Mouse (Mus musculus) hindbrain, embryonic 13.5 days (tissue): ENCODE data around the gene Chd6. TPM values are rescaled to one million over a fixed set of nuclear protein-coding genes. Genes with fewer than 3 reads are reported as not detected.

Source experiments
- ATAC-seq: fragments of 200-750 bp; cut with Nextera tagmentation; 2 replicates; pipeline ENCODE4 v1.8.0; 2017; ENCODE audit warnings: moderate TSS enrichment; ENCODE audit not compliant: low FRiP score
- H3K27ac ChIP-seq: fragments of 300-500 bp; sonication (generic); 2 replicates; pipeline ENCODE4 v1.5.1; 2015; ENCODE audit warnings: inconsistent platforms, mild to moderate bottlenecking, moderate library complexity
- H3K27me3 ChIP-seq: fragments of 300-500 bp; sonication (generic); 2 replicates; pipeline ENCODE4 v1.6.1; 2015; ENCODE audit warnings: mild to moderate bottlenecking, inconsistent platforms
- H3K36me3 ChIP-seq: fragments of 300-500 bp; sonication (generic); 2 replicates; pipeline ENCODE4 v1.6.1; 2015; ENCODE audit warnings: mild to moderate bottlenecking, inconsistent platforms
- H3K4me1 ChIP-seq: fragments of 300-500 bp; sonication (generic); replicated peaks from 2 replicates; pipeline ENCODE4 v1.6.1; 2015; ENCODE audit warnings: inconsistent platforms
- H3K4me2 ChIP-seq: fragments of 300-500 bp; sonication (generic); 2 replicates; pipeline ENCODE4 v1.6.1; 2015; ENCODE audit warnings: inconsistent platforms, mild to moderate bottlenecking, moderate library complexity
- H3K4me3 ChIP-seq: fragments of 300-500 bp; sonication (generic); 2 replicates; pipeline ENCODE4 v1.5.1; 2015; ENCODE audit warnings: mild to moderate bottlenecking, inconsistent platforms
- H3K9ac ChIP-seq: fragments of 300-500 bp; sonication (generic); 2 replicates; pipeline ENCODE4 v1.6.1; 2015; ENCODE audit warnings: mild to moderate bottlenecking, inconsistent platforms
- H3K9me3 ChIP-seq: fragments of 300-500 bp; sonication (generic); 2 replicates; pipeline ENCODE4 v1.6.1; 2016; ENCODE audit warnings: inconsistent platforms
- whole genome bisulfite sequencing: fragments of 180-500 bp; shearing (Covaris S2); methylation state at CpG from one replicate; pipeline ENCODE4 v1.1.7; 2015; 5-methylcytosine and 5-hydroxymethylcytosine counted together
- polyA plus RNA-seq: library from polyadenylated mRNA; unstranded; fragments of >200 nt; fragmentation: Nextera tagmentation; extraction: Ambion mirVana; gene quantifications from 2 replicates; pipeline ENCODE4 v1.2.1, GENCODE M21; 2015

Gene Chd6
- polyA plus RNA-seq, 1 experiment from 2014 or later: 38.5 TPM

DNA sequence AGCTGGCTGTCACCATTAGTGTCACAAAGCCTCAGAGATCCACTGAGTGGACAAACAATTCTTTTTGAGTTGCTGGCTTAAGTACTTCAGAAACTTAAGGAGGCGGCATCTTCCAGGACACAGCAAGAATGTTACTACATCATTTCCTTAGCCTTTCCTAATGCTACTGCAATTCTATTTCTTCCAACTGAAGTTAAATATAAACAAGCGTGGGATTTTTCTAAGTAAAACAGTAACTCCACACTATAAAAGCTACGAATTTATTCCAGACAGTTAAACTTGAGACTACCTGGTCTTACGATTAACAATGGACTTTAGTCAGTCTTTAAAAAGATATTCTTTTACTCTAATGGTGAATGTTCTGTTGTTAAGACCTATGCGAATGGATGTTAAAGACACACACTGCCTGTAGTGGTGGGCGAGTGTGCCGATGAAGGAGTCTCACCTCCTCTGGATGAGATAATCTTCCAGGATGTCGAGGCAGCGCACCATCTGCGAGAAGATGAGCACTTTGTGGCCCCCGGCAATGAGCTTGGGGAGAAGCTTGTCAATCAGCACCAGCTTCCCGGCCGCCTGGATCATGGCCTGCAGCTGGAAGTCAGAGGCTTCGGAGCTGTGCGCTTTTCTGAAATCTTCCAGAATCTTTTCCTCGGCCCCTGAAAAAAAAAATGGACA, 96.2 kb downstream of the Chd6 start:
- Histone ChIP-seq H3K9me3 (no peaks in the 10 kb centered on the region), H3K4me1 (no peaks in the 10 kb centered on the region), H3K27me3 (no peaks in the 10 kb centered on the region), H3K27ac (no peak overlapping the region), H3K36me3 (peaks cover 89% of the 10 kb centered on the region), H3K4me2 (no peak overlapping the region), H3K9ac (no peak overlapping the region), H3K4me3 (no peak overlapping the region)
- no peak for ATAC-seq
- 94% methylated on average over 16 of the region's 16 CpGs for WGBS

GRCm38 (mm10) chr2:161004338-161004737, 104.5 kb downstream of the Chd6 start:
- no peaks in the 10 kb centered on the region for H3K27me3 ChIP-seq
- no peak for ATAC-seq
- H3K4me2 ChIP-seq: no peak overlapping the region
- H3K9ac ChIP-seq: no peak overlapping the region
- H3K36me3 ChIP-seq: peaks cover 47% of the 10 kb centered on the region
- H3K4me3 ChIP-seq: no peak overlapping the region
- no peak overlapping the region for H3K27ac ChIP-seq
- 82% methylated on average over 3 of the region's 3 CpGs for WGBS
- no peaks in the 10 kb centered on the region for H3K4me1 ChIP-seq
- H3K9me3 ChIP-seq: no peaks in the 10 kb centered on the region

GRCm38 (mm10) chr2:160996987-160997763, 111.7 kb downstream of the Chd6 start:
- Histone ChIP-seq H3K4me3 (no peak overlapping the region), H3K36me3 (peaks cover 19% of the 10 kb centered on the region), H3K27me3 (no peaks in the 10 kb centered on the region), H3K27ac (no peak overlapping the region), H3K4me1 (0 out of 2 replicates have a peak, but pooled peaks cover 2% of the 10 kb centered on the region), H3K9me3 (no peaks in the 10 kb centered on the region), H3K4me2 (no peak overlapping the region), H3K9ac (no peak overlapping the region)
- ATAC-seq: no peak
- WGBS: 97% methylated on average over 6 of the region's 6 CpGs

DNA sequence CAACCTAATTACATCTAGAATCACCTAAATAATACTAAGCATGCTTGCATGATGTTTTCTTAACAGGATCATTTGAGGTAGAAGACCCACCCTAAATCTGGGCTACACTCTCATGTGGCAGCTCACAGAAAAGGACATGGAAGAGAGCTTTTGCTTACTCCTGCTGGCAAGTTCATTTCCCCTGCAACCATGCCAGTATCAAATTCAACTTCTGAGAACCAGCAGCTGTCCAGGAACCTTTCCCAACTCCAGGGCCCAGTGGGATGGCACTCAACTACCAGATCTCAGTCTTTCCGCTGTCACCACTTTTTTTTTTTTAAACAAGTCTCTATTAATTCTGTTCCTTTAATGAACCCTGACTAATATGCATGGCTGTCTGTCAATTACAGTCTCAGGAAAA, 114.7 kb downstream of the Chd6 start:
- no peaks in the 10 kb centered on the region for H3K27me3 ChIP-seq
- H3K4me2 ChIP-seq: no peak overlapping the region
- WGBS: 54% methylated on average over 1 of the region's 1 CpGs
- H3K4me3 ChIP-seq: no peak overlapping the region
- ATAC-seq: no peak
- H3K9me3 ChIP-seq: no peaks in the 10 kb centered on the region
- peaks cover 43% of the 10 kb centered on the region for H3K36me3 ChIP-seq
- H3K27ac ChIP-seq: no peak overlapping the region
- H3K4me1 ChIP-seq: 0 out of 2 replicates have a peak, but pooled peaks cover 2% of the 10 kb centered on the region
- no peak overlapping the region for H3K9ac ChIP-seq

DNA sequence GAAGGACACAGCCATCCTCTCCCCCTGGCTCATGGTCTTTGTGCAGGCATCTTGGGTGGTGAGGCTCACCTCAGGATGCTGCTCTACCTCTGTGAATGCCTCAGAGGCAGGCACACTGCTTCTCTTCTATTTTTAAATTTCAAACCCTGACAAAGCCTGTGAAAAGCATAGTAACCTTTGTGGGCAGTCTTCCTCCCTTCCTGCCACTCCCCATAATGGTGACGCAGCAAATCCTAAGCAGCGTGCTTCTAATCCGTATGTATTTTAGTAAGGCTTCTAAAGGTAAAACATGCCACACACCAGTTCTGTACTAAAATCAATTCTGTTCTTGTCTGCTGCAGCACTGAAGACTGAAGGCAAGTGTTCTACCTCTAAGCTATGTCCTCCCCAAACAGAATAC, 116.4 kb downstream of the Chd6 start:
- Histone ChIP-seq H3K27ac (no peak overlapping the region), H3K4me1 (0 out of 2 replicates have a peak, but pooled peaks cover 2% of the 10 kb centered on the region), H3K9me3 (no peaks in the 10 kb centered on the region), H3K4me2 (no peak overlapping the region), H3K4me3 (no peak overlapping the region), H3K36me3 (peaks cover 49% of the 10 kb centered on the region), H3K9ac (no peak overlapping the region), H3K27me3 (no peaks in the 10 kb centered on the region)
- no peak for ATAC-seq
- 93% methylated on average over 3 of the region's 3 CpGs for WGBS

- no peaks in the 10 kb centered on the region for H3K4me1 ChIP-seq
- H3K36me3 ChIP-seq: peaks cover 60% of the 10 kb centered on the region
- H3K4me2 ChIP-seq: no peak overlapping the region
- H3K27me3 ChIP-seq: no peaks in the 10 kb centered on the region
- H3K4me3 ChIP-seq: no peak overlapping the region
- no peak for ATAC-seq
- H3K9me3 ChIP-seq: no peaks in the 10 kb centered on the region
- 93% methylated on average over 6 of the region's 6 CpGs for WGBS
- H3K27ac ChIP-seq: no peak overlapping the region
- no peak overlapping the region for H3K9ac ChIP-seq
Measured at GRCm38 (mm10) chr2:160990339-160991070, 118.4 kb downstream of the Chd6 start.

DNA sequence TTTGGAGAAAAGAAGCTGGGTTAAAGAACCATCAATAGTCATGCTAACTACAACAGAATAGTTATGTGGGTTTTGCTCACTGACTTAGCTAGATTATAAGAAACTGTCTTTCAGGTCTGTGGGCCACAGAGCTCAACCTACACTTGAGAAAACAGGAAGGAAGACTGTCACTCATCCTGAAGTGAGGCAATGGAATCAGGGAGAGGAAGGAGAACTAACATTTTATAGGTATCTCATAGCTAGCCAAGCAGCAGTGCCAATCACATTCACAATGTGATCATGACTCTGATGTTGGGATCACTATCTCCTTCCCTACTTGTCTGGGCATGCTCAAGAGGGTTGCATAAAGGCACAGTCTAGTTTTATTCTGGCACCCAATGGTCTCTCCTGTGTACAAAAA, 121.4 kb downstream of the Chd6 start:
- H3K4me3 ChIP-seq: no peak overlapping the region
- H3K4me2 ChIP-seq: no peak overlapping the region
- H3K27me3 ChIP-seq: no peaks in the 10 kb centered on the region
- no peak overlapping the region for H3K9ac ChIP-seq
- H3K36me3 ChIP-seq: peaks cover 84% of the 10 kb centered on the region
- no peak for ATAC-seq
- no peak overlapping the region for H3K27ac ChIP-seq
- H3K4me1 ChIP-seq: no peaks in the 10 kb centered on the region
- H3K9me3 ChIP-seq: no peaks in the 10 kb centered on the region

GRCm38 (mm10) chr2:160982636-160983035, 126.2 kb downstream of the Chd6 start:
- no peaks in the 10 kb centered on the region for H3K9me3 ChIP-seq
- 91% methylated on average over 3 of the region's 3 CpGs for WGBS
- H3K27me3 ChIP-seq: no peaks in the 10 kb centered on the region
- H3K27ac ChIP-seq: no peak overlapping the region
- H3K9ac ChIP-seq: no peak overlapping the region
- peaks cover 87% of the 10 kb centered on the region for H3K36me3 ChIP-seq
- no peak overlapping the region for H3K4me3 ChIP-seq
- no peak overlapping the region for H3K4me2 ChIP-seq
- ATAC-seq: no peak
- H3K4me1 ChIP-seq: no peaks in the 10 kb centered on the region

DNA sequence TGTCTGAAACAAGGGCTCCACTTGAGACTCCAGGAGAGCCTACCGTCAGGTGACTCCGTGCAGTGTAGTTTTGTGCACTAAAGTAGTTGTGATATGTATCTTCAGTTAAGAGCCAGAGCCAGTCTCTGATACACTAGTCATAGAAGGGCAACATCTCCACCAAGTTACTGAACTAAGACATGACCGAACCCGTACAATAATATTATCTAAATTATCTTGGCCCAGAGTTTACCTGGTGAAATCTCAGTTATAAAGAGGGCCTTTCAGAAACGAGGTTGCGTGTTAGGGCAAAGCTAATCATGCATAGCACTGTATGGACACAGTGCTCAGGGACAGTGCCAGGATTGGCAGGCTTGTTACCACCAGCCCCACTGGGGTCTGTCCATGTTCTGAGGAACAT, 127.1 kb downstream of the Chd6 start:
- Histone ChIP-seq H3K4me3 (no peak overlapping the region), H3K4me2 (no peak overlapping the region), H3K4me1 (no peaks in the 10 kb centered on the region), H3K9me3 (no peaks in the 10 kb centered on the region), H3K9ac (no peak overlapping the region), H3K27me3 (no peaks in the 10 kb centered on the region), H3K36me3 (peaks cover 86% of the 10 kb centered on the region), H3K27ac (no peak overlapping the region)
- 94% methylated on average over 6 of the region's 6 CpGs for WGBS
- no peak for ATAC-seq

DNA sequence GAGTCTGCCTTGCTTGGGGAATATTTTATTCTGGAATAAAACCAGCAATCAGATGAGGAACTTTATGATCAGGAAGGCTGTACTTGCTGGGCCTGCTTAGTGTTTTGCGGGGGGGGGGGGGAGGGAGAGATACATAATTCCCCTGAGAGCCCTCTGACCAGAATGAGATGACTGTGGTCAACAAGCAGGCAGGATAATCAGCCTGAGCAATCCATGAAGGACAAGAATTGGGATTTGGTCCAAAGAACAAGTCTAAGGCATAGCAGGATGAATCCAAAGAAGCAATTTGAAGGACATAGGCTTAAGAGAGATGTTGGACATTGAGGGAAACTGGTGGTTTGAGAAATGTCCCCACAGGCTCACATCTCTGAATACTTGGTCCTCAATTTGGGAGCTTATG, 130.2 kb downstream of the Chd6 start:
- no peak for ATAC-seq
- H3K4me3 ChIP-seq: no peak overlapping the region
- no peak overlapping the region for H3K27ac ChIP-seq
- H3K4me1 ChIP-seq: no peaks in the 10 kb centered on the region
- WGBS: 100% methylated on average over 1 of the region's 1 CpGs
- no peaks in the 10 kb centered on the region for H3K27me3 ChIP-seq
- H3K9ac ChIP-seq: no peak overlapping the region
- H3K4me2 ChIP-seq: no peak overlapping the region
- peaks cover 88% of the 10 kb centered on the region for H3K36me3 ChIP-seq
- no peaks in the 10 kb centered on the region for H3K9me3 ChIP-seq

GRCm38 (mm10) chr2:160977248-160977647, 131.6 kb downstream of the Chd6 start:
- H3K36me3 ChIP-seq: peaks cover 83% of the 10 kb centered on the region
- 97% methylated on average over 1 of the region's 1 CpGs for WGBS
- ATAC-seq: no peak

GRCm38 (mm10) chr2:160973648-160974215, 135.1 kb downstream of the Chd6 start:
- Histone ChIP-seq H3K4me3 (no peak overlapping the region), H3K4me2 (no peak overlapping the region), H3K4me1 (peaks cover 7% of the 10 kb centered on the region; the same call in 1 of the 2 replicates), H3K9ac (no peak overlapping the region), H3K27ac (no peak overlapping the region), H3K9me3 (no peaks in the 10 kb centered on the region), H3K36me3 (peaks cover 79% of the 10 kb centered on the region), H3K27me3 (no peaks in the 10 kb centered on the region)
- 89% methylated on average over 5 of the region's 5 CpGs for WGBS
- ATAC-seq: no peak

More at GRCm38 (mm10) chr2:160977248-160977647, 131.6 kb downstream of the Chd6 start:
- Histone ChIP-seq H3K4me1 (peaks cover 7% of the 10 kb centered on the region; the same call in 1 of the 2 replicates), H3K27ac (no peak overlapping the region), H3K9me3 (no peaks in the 10 kb centered on the region), H3K4me2 (no peak overlapping the region), H3K9ac (no peak overlapping the region), H3K27me3 (no peaks in the 10 kb centered on the region), H3K4me3 (no peak overlapping the region)
